Mouse (Mus musculus): ENCODE data around the gene Stk36. TPM values are rescaled to one million over a fixed set of nuclear protein-coding genes. Genes with fewer than 3 reads are reported as not detected.

Gene Stk36
- total RNA-seq, 2 experiments from 2014 or later = 5.7 to 5.9 TPM

GRCm38 (mm10) chr1:74665153-74665552, 63.9 kb downstream of the Stk36 start:
- no peak for DNase-seq (ENCODE audit: low spot score in 2 of 2)

- no peak for DNase-seq (ENCODE audit: low spot score in 2 of 2)
Observed at GRCm38 (mm10) chr1:74668371-74668770, 67.1 kb downstream of the Stk36 start.

- DNase-seq (ENCODE audit: low spot score in 2 of 2) = no peak
Observed at GRCm38 (mm10) chr1:74672731-74673130, 71.5 kb downstream of the Stk36 start.

GRCm38 (mm10) chr1:74676863-74677262, 75.6 kb downstream of the Stk36 start:
- no peak for DNase-seq (ENCODE audit: low spot score in 2 of 2)

- no peak for DNase-seq (ENCODE audit: low spot score in 2 of 2)
Observed at GRCm38 (mm10) chr1:74677843-74678242, 76.6 kb downstream of the Stk36 start.

Small RNAs within 50 kb of the gene (microRNA-seq; reads per million reads assigned to microRNA genes)
- 0 reads per million in 2 experiments for gene Gm25035

Other genes with a start within 250 kb of the Stk36 start
- 1 to 10 TPM in 1 of 2 experiments, under 1 TPM in 1; 0.82 to 1.5 TPM for gene Catip, start 239.3 kb upstream of the Stk36 start, total RNA-seq (2021)
- 1 to 10 TPM; 3.8 to 5.5 TPM for gene Slc11a1, start 226.2 kb upstream of the Stk36 start, total RNA-seq (2021)
- 10 to 100 TPM; 26.1 to 26.4 TPM for gene Ctdsp1, start 209.9 kb upstream of the Stk36 start, total RNA-seq (2021)
- gene Vil1, start 192.1 kb upstream of the Stk36 start, total RNA-seq (2021) = 1 to 10 TPM in 1 of 2 experiments, under 1 TPM in 1; 0.79 to 1.6 TPM
- 10 to 100 TPM; 25.7 to 26.5 TPM for gene Cnot9, start 95.4 kb upstream of the Stk36 start, total RNA-seq (2021)
- 10 to 100 TPM; 11.5 to 12.7 TPM for gene Plcd4, start 58.6 kb upstream of the Stk36 start, total RNA-seq (2021)
- gene Usp37, start 57.2 kb upstream of the Stk36 start, total RNA-seq (2021) = 10 to 100 TPM; 24.3 to 25.3 TPM
- 10 to 100 TPM; 31.5 to 32.9 TPM for gene Zfp142, start 13.2 kb upstream of the Stk36 start, total RNA-seq (2021)
- gene Bcs1l, start 13.2 kb upstream of the Stk36 start, total RNA-seq (2021) = 10 to 100 TPM; 23.2 to 25.2 TPM
- gene Rnf25, start within 50 bp of the Stk36 start, total RNA-seq (2021) = 10 to 100 TPM; 59.9 to 64.2 TPM
- gene Ttll4, start 60.3 kb downstream of the Stk36 start, total RNA-seq (2021) = 10 to 100 TPM; 18.3 to 22.7 TPM
- gene Cyp27a1, start 112.1 kb downstream of the Stk36 start, total RNA-seq (2021) = 1 to 10 TPM; 4.2 to 4.8 TPM
- gene Prkag3, start 147.8 kb downstream of the Stk36 start, total RNA-seq (2021) = under 1 TPM; 0.12 to 0.51 TPM
- 1 to 10 TPM; 3.3 to 4.5 TPM for gene Wnt6, start 170.4 kb downstream of the Stk36 start, total RNA-seq (2021)
- gene Wnt10a, start 190.1 kb downstream of the Stk36 start, total RNA-seq (2021) = 10 to 100 TPM; 15.8 to 15.9 TPM

All from left cerebral cortex, adult 18-20 months (tissue).